10 mouse cellular contexts compared by ENCODE assay signal in genomic region chr6:72663000-72663399, GRCm38 (mm10). TPM values are rescaled to one million over a fixed set of nuclear protein-coding genes. Genes with fewer than 3 reads are reported as not detected.
A peak's percentile ranks its signal among the peaks of the same experiment; 100 is the strongest.
DNase-seq lines count a peak whose midpoint lies in the region; ATAC-seq and TF ChIP-seq lines count a peak whose summit lies in the region.
"Had no signal": no experiment of that assay in that cellular context is flagged by ENCODE, and none has a peak within 500 bp of the region (broad histone marks: within the 10 kb centered on the region; RNA-seq: fewer than 3 reads in every experiment).

No protein-coding gene starts in this region.

- TF ChIP-seq CTCF in layer of hippocampus, adult 2 months (conservative IDR thresholded peaks at IDR 0.05) = peak; percentile 26; the same call in 1 of the 2 replicates
- peak; percentile 58 for TF ChIP-seq CTCF in heart, adult 2 months (IDR thresholded peaks at IDR 0.05)

- H3K36me3 ChIP-seq in heart, adult 2 months (ENCODE audit: control insufficient read depth, insufficient read depth, low read length) = no peaks in the 10 kb centered on the region
- no peaks in the 10 kb centered on the region for H3K36me3 ChIP-seq in kidney, embryonic 16.5 days (ENCODE audit: insufficient read depth, low read length)
- H3K36me3 ChIP-seq: neural tube, embryonic 13.5 days had no signal

- ATAC-seq in kidney, embryonic 16.5 days (ENCODE audit: low FRiP score, low TSS enrichment) = no peak
- 0 out of 2 replicates have a peak, but pooled peaks have one; percentile 46 for ATAC-seq in megakaryocyte progenitor cell, adult 5-6 weeks (replicated peaks; ENCODE audit: poor library complexity)

- H3K4me3 ChIP-seq in layer of hippocampus, adult 2 months = no peak overlapping the region
- no peak overlapping the region for H3K4me3 ChIP-seq in heart, adult 2 months
- no peak overlapping the region for H3K4me3 ChIP-seq in kidney, embryonic 16.5 days (ENCODE audit: low read length)
- H3K4me3 ChIP-seq: neural tube, embryonic 13.5 days had no signal

- intact Hi-C loops in heart, adult 2 months (cut with DNase I) = no loop called here

- 0 out of 2 replicates have a peak overlapping the region, but pooled peaks have one; percentile 14 for H3K4me2 ChIP-seq in kidney, embryonic 16.5 days (replicated peaks; ENCODE audit: low read depth, low read length)
- H3K4me2 ChIP-seq: neural tube, embryonic 13.5 days had no signal

- H3K27ac ChIP-seq in layer of hippocampus, adult 2 months = no peak overlapping the region
- peak overlapping the region; percentile 65 for H3K27ac ChIP-seq in heart, adult 2 months
- H3K27ac ChIP-seq in kidney, embryonic 16.5 days (ENCODE audit: low read length) = peak overlapping the region; percentile 72
- H3K27ac ChIP-seq: neural tube, embryonic 13.5 days had no signal

- no peak for DNase-seq in layer of hippocampus, adult 2 months (ENCODE audit: low spot score in 2 of 2)
- DNase-seq in layer of hippocampus, postnatal 14 days (ENCODE audit: low spot score in 2 of 2) = no peak
- DNase-seq in heart, adult 2 months = peak in 1 of 2 experiments; percentile 55
- no peak for DNase-seq in frontal cortex, postnatal 14 days (ENCODE audit: low spot score in 2 of 2)
- no peak for DNase-seq in left cerebral cortex, adult 8-10 months (ENCODE audit: low spot score in 2 of 2)
- DNase-seq in spleen, adult 12 weeks (ENCODE audit: low spot score) = no peak
- DNase-seq: lung, postnatal 10 days had no signal

- TF ChIP-seq POLR2A in heart, adult 2 months (IDR thresholded peaks at IDR 0.05; ENCODE audit: insufficient read depth, low read depth, low read length) = no peak; the same call in 1 of the 2 replicates

- H3K9me3 ChIP-seq in kidney, embryonic 16.5 days (ENCODE audit: low read length) = no peaks in the 10 kb centered on the region
- H3K9me3 ChIP-seq: neural tube, embryonic 13.5 days had no signal

- peak; percentile 55; the same call in 1 of the 2 replicates for TF ChIP-seq EP300 in heart, adult 2 months (IDR thresholded peaks at IDR 0.05; ENCODE audit: insufficient read depth, low read depth, low read length)

- WGBS in heart, adult 2 months = 23% methylated on average over 1 of the region's 1 CpGs
- 19% methylated on average over 1 of the region's 1 CpGs for WGBS in kidney, embryonic 16.5 days

- no peaks in the 10 kb centered on the region for H3K27me3 ChIP-seq in heart, adult 2 months (ENCODE audit: control insufficient read depth, insufficient read depth, low read length)
- H3K27me3 ChIP-seq in kidney, embryonic 16.5 days (ENCODE audit: insufficient read depth, low read length) = no peaks in the 10 kb centered on the region
- H3K27me3 ChIP-seq: neural tube, embryonic 13.5 days had no signal

- no peaks in the 10 kb centered on the region for H3K79me2 ChIP-seq in heart, adult 2 months (replicated peaks; ENCODE audit: control insufficient read depth, insufficient read depth, low read length)

- peak overlapping the region; percentile 37; the same call in 1 of the 2 replicates for H3K9ac ChIP-seq in heart, adult 2 months (ENCODE audit: low read depth, low read length)
- no peak overlapping the region for H3K9ac ChIP-seq in kidney, embryonic 16.5 days (replicated peaks; ENCODE audit: low read length)
- H3K9ac ChIP-seq: neural tube, embryonic 13.5 days had no signal

- H3K4me1 ChIP-seq in heart, adult 2 months (ENCODE audit: control insufficient read depth, insufficient read depth, low read length) = peaks cover 24% of the 10 kb centered on the region
- H3K4me1 ChIP-seq in kidney, embryonic 16.5 days (ENCODE audit: insufficient read depth, low read length) = peaks cover 65% of the 10 kb centered on the region

RNA-seq across cellular contexts. Expression of gene Tgoln1, which starts 46.2 kb away (rescaled TPM):
- total RNA-seq in layer of hippocampus, adult 2 months (2021) = 10 to 100 TPM; 87.9 to 88.2 TPM
- 10 to 100 TPM; 65.3 to 68.0 TPM for total RNA-seq in layer of hippocampus, postnatal 14 days (2021)
- total RNA-seq in heart, adult 2 months (2021) = 10 to 100 TPM; 60.1 to 68.0 TPM
- polyA plus RNA-seq in heart, adult 2 months (2012; rRNA removed) = 29.0 and 55.7 TPM in 2 replicates
- 43.3 and 46.3 TPM in 2 replicates for polyA plus RNA-seq in kidney, embryonic 16.5 days (2015; fragmentation: Nextera tagmentation; extraction: Ambion mirVana)
- total RNA-seq in megakaryocyte progenitor cell, adult 5-6 weeks (2015) = 51.5 and 57.9 TPM in 2 replicates
- total RNA-seq in megakaryocyte progenitor cell, adult 5-6 weeks (2017) = 55.1 and 64.4 TPM in 2 replicates
- 100 to 1,000 TPM in 2 of 4 experiments, 10 to 100 TPM in 2; 93.0 to 104 (median 99.0) TPM for total RNA-seq in left cerebral cortex, adult 8-10 months (2022)
